Mouse (Mus musculus) liver, embryonic 14.5 days (tissue): ENCODE measurements around the gene Sec22a. TPM values are rescaled to one million over a fixed set of nuclear protein-coding genes. Genes with fewer than 3 reads are reported as not detected.

Source experiments
- ATAC-seq: fragments of 200-750 bp; cut with Nextera tagmentation; 2 replicates; pipeline ENCODE4 v1.8.0; 2017; ENCODE audit warnings: moderate number of reproducible peaks, mild to moderate bottlenecking, moderate library complexity; ENCODE audit not compliant: insufficient read depth
- DNase-seq, 3 experiments: peaks; one replicate each; pipeline ENCODE4 v3.0.0-alpha.2; 2012 to 2013; ENCODE audit warnings: low read depth in 3 of 3, low spot score in 3 of 3
- H3K27ac ChIP-seq: fragments of 300-500 bp; sonication (generic); 2 replicates; pipeline ENCODE4 v1.5.1; 2014; ENCODE audit warnings: moderate library complexity, mild to moderate bottlenecking, control low read depth, inconsistent platforms
- H3K27me3 ChIP-seq: fragments of 300-500 bp; sonication (generic); 2 replicates; pipeline ENCODE4 v1.6.1; 2014; ENCODE audit warnings: mild to moderate bottlenecking, low read length, moderate library complexity; ENCODE audit not compliant: control insufficient read depth, insufficient read depth
- H3K36me3 ChIP-seq: fragments of 300-500 bp; sonication (generic); replicated peaks from 2 replicates; pipeline ENCODE4 v1.6.1; 2014; ENCODE audit warnings: low read depth; ENCODE audit not compliant: control insufficient read depth, insufficient read depth
- H3K4me1 ChIP-seq, 2 experiments: fragments of 200-500 bp in 1 of 2; fragments of 300-500 bp in 1 of 2; sonication (generic) in 1 of 2; replicated peaks; 2 replicates each; pipeline ENCODE4 v1.6.1; 2012 to 2014; ENCODE audit warnings: antibody characterized with exemption in 1 of 2, inconsistent platforms in 1 of 2, low read length in 1 of 2; ENCODE audit not compliant: control insufficient read depth in 2 of 2, insufficient read depth in 2 of 2
- H3K4me2 ChIP-seq: fragments of 300-500 bp; sonication (generic); 2 replicates; pipeline ENCODE4 v1.6.1; 2014; ENCODE audit warnings: low read depth, mild to moderate bottlenecking, control low read depth, moderate library complexity
- H3K4me3 ChIP-seq, 2 experiments: fragments of 200-500 bp in 1 of 2; fragments of 300-500 bp in 1 of 2; sonication (generic) in 1 of 2; 2 replicates each; pipeline ENCODE4 v1.5.1; 2012 to 2014; ENCODE audit warnings: low read depth in 2 of 2, low read length in 2 of 2, mild to moderate bottlenecking in 2 of 2, control low read depth in 1 of 2, inconsistent platforms in 1 of 2, moderate library complexity in 1 of 2; ENCODE audit not compliant: insufficient read depth in 1 of 2
- H3K9ac ChIP-seq: fragments of 300-500 bp; sonication (generic); replicated peaks from 2 replicates; pipeline ENCODE4 v1.6.1; 2014; ENCODE audit warnings: mild to moderate bottlenecking, control low read depth, moderate library complexity
- H3K9me3 ChIP-seq: fragments of 300-500 bp; sonication (generic); 2 replicates; pipeline ENCODE4 v1.6.1; 2016; ENCODE audit warnings: low read length, mixed read lengths; ENCODE audit not compliant: control insufficient read depth
- CTCF ChIP-seq: IDR thresholded peaks from 2 replicates; pipeline ENCODE4 v1.5.1; 2016; ENCODE audit warnings: antibody characterized with exemption, low read depth, control low read depth
- EP300 ChIP-seq: IDR thresholded peaks from 2 replicates; pipeline ENCODE4 v1.6.1; 2016; ENCODE audit warnings: antibody characterized with exemption, low read depth
- WGBS: fragments of 180-500 bp; shearing (Covaris S2); extraction: QIAGEN DNeasy Blood & Tissue Kit; methylation state at CpG from one replicate; pipeline ENCODE4 v1.1.7; 2014; ENCODE audit not compliant: insufficient replicate concordance; 5-methylcytosine and 5-hydroxymethylcytosine counted together
- polyA plus RNA-seq, 2 experiments: library from polyadenylated mRNA; depleted of rRNA in 1 of 2; stranded (reverse) in 1 of 2; unstranded in 1 of 2; fragments of >200 nt; fragmentation: Nextera tagmentation in 1 of 2; extraction: Ambion mirVana in 1 of 2; gene quantifications; 2 replicates each; pipeline versions ENCODE4 v1.2.1 to v1.2.3; 2012 to 2014

Gene Sec22a
- polyA plus RNA-seq, 2 experiments = 2.7 to 11.9 TPM

DNA sequence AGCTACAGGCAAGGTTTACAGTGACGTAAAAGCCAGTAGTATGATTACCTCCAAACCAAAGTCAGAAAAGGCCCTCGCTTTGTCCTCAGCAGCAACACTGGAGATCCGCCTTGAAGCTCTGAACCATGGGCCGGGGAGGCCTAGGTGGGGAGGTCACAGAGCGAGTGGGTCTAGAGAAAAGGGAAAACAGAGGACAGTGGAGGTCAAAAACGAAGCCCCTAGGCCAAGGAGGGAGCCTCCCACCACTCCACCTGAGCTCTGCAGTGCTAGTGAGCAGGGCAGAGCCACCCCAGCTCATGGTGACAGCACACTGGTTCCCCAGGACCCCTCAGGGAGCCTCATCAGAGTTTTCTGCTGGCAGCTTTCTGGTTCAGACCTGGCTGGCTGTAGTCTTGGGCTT is 55.7 kb downstream of the Sec22a start:
- Histone ChIP-seq H3K36me3 (no peaks in the 10 kb centered on the region), H3K4me2 (no peak overlapping the region), H3K4me3 (no peak overlapping the region), H3K27me3 (no peaks in the 10 kb centered on the region), H3K4me1 (peaks cover 0 to 7% of the 10 kb centered on the region in 2 experiments; a peak in 1 of 4 replicates), H3K9ac (no peak overlapping the region), H3K9me3 (no peaks in the 10 kb centered on the region), H3K27ac (no peak overlapping the region)
- WGBS = 66% methylated on average over 6 of the region's 6 CpGs
- TF ChIP-seq EP300 = no peak
- no peak for TF ChIP-seq CTCF
- ATAC-seq (no peak), DNase-seq (no peak)

DNA sequence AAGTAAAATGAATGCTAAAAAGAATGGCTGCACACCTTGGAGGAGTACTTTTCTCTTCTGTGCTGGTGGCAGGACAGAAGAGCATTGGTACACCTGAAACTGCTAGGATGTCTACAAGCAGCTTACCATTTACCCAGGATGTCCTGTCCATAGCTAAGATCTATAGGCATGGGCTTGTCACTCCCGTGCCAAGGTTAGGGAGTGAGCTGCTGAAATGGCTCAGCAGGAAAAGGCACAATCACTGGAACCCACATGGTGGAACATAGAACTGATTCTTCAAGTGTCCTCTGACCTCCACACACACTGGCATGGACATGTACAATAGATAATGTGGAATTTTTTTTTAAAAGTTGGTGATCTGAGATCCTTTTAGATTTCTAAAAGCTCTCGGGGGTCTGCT is 56.4 kb downstream of the Sec22a start:
- DNase-seq = no peak
- no peaks in the 10 kb centered on the region for H3K36me3 ChIP-seq
- H3K27ac ChIP-seq = no peak overlapping the region
- H3K4me2 ChIP-seq = no peak overlapping the region
- H3K4me3 ChIP-seq = no peak overlapping the region
- ATAC-seq = no peak
- H3K9me3 ChIP-seq = no peaks in the 10 kb centered on the region
- no peaks in the 10 kb centered on the region for H3K27me3 ChIP-seq
- H3K4me1 ChIP-seq = peaks cover 0 to 7% of the 10 kb centered on the region in 2 experiments; a peak in 1 of 4 replicates
- WGBS = 42% methylated on average over 2 of the region's 2 CpGs
- TF ChIP-seq CTCF = no peak
- TF ChIP-seq EP300 = no peak
- no peak overlapping the region for H3K9ac ChIP-seq

DNA sequence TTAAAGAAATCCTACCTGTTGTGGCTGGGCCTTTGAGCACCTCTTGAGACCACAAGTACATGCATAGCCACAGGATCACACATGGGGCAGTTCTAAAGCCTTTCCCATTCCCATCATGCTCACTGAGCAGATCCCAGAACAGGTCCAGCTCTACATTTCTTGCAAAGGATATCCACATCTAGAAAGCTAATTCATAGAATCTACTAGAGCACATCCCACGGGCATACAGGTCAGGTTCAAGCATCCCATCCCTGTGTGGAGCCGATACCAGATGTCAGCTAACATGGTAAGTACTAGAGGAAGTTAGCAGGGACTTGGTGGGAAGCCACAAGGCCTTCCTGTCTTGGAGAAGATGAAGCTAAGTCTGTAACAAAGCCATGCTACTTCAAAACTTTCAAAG is 57.1 kb downstream of the Sec22a start:
- H3K4me3 ChIP-seq = no peak overlapping the region
- ATAC-seq = no peak
- WGBS = 53% methylated on average over 2 of the region's 2 CpGs
- H3K4me1 ChIP-seq = peaks cover 0 to 7% of the 10 kb centered on the region in 2 experiments; a peak in 1 of 4 replicates
- H3K27ac ChIP-seq = no peak overlapping the region
- DNase-seq = no peak
- H3K9ac ChIP-seq = no peak overlapping the region
- no peak overlapping the region for H3K4me2 ChIP-seq
- no peaks in the 10 kb centered on the region for H3K27me3 ChIP-seq
- no peaks in the 10 kb centered on the region for H3K36me3 ChIP-seq
- no peaks in the 10 kb centered on the region for H3K9me3 ChIP-seq
- no peak for TF ChIP-seq EP300
- TF ChIP-seq CTCF = no peak

DNA sequence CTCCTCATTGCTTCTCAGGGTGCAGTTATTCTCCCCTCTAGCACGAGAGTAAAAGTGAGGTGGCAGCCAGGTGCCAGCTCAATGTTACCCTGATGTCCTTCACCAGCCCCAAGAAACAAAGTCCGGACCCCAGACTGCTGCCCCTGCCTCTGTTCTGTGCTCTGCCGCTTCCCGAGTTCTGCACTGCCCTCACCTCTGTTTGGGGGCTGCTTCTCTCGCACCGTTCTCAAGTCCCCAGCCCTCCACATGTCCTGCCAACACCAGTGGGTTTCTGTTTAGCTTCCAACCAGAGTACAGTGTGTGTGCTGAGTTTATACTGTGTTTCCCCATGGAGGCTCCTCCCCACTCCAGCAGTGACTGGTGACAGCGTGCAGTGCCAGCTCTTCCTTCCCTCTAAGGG is 58.5 kb downstream of the Sec22a start:
- 69% methylated on average over 7 of the region's 7 CpGs for WGBS
- TF ChIP-seq CTCF (no peak), EP300 (no peak)
- no peak overlapping the region for H3K4me3 ChIP-seq
- H3K9ac ChIP-seq = no peak overlapping the region
- 0 out of 4 replicates have a peak, but pooled peaks cover 0 to 3% of the 10 kb centered on the region in 2 experiments for H3K4me1 ChIP-seq
- ATAC-seq (no peak), DNase-seq (no peak)
- H3K4me2 ChIP-seq = no peak overlapping the region
- H3K36me3 ChIP-seq = no peaks in the 10 kb centered on the region
- H3K9me3 ChIP-seq = no peaks in the 10 kb centered on the region
- no peaks in the 10 kb centered on the region for H3K27me3 ChIP-seq
- H3K27ac ChIP-seq = no peak overlapping the region

DNA sequence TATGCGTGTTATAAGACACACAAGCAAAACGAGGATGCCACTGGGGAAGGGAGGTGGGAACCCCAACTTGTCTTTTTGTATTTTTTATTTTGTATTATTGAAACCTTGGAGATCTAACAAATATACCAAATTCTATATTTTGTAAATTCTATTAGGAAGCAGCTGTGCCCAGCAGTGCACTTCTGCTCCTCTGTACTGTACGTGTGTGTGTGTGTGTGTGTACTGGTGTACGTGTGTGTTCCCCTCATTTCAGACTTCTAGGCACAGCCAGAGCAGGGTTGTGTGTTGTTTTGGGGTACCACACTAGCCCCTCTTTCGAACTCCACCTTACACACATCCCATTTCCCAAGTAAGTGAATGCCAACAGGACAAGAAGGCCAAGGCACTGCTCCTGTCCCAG is 59.3 kb downstream of the Sec22a start:
- no peak for DNase-seq
- H3K36me3 ChIP-seq = no peaks in the 10 kb centered on the region
- 62% methylated on average over 5 of the region's 5 CpGs for WGBS
- H3K4me1 ChIP-seq = no peaks in the 10 kb centered on the region
- H3K27me3 ChIP-seq = no peaks in the 10 kb centered on the region
- no peak overlapping the region for H3K27ac ChIP-seq
- H3K4me3 ChIP-seq = no peak overlapping the region
- no peak for TF ChIP-seq CTCF
- no peak for TF ChIP-seq EP300
- H3K9me3 ChIP-seq = no peaks in the 10 kb centered on the region
- no peak overlapping the region for H3K4me2 ChIP-seq
- ATAC-seq = no peak
- H3K9ac ChIP-seq = no peak overlapping the region

DNA sequence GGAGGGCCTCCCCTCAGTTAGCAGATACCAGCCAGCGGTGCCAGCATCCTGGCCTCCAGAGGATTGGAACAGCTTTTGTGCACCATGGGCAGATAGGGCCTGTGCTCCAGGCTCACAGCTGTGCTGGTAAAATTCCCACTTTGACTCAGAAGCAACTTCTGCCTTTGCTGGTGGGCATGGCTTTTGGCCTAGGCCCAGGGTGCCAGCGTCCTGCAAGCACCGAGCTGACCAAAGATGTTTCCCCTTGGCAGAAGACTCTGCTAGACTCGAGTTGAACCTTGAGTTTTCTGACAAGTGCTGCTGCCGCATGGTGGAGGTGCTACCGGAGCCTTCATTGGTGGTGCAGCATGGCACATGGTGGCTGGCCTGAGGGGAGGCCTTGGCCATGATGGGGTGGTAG is 60.0 kb downstream of the Sec22a start:
- 72% methylated on average over 6 of the region's 6 CpGs for WGBS
- Histone ChIP-seq H3K9ac (no peak overlapping the region), H3K9me3 (no peaks in the 10 kb centered on the region), H3K27me3 (no peaks in the 10 kb centered on the region), H3K36me3 (no peaks in the 10 kb centered on the region), H3K4me3 (no peak overlapping the region), H3K4me2 (no peak overlapping the region), H3K4me1 (no peaks in the 10 kb centered on the region), H3K27ac (no peak overlapping the region)
- DNase-seq = no peak
- no peak for ATAC-seq
- TF ChIP-seq EP300 (no peak), CTCF (no peak)
